Mouse (Mus musculus) Muller cell, postnatal 12 days (primary cell): ENCODE measurements around the gene Serping1.
A peak's percentile ranks its signal among the peaks of the same experiment; 100 is the strongest.
"Not testable (repeated sequence)": the region's sequence is repeated elsewhere in the genome, so short reads cannot be mapped to it uniquely, and the experiment has no call there.

Experiments used
- DNase-seq: peaks from one replicate; pipeline ENCODE4 v3.0.0-alpha.2; 2015; ENCODE audit errors: inconsistent ontology term

The Serping1 gene

DNA sequence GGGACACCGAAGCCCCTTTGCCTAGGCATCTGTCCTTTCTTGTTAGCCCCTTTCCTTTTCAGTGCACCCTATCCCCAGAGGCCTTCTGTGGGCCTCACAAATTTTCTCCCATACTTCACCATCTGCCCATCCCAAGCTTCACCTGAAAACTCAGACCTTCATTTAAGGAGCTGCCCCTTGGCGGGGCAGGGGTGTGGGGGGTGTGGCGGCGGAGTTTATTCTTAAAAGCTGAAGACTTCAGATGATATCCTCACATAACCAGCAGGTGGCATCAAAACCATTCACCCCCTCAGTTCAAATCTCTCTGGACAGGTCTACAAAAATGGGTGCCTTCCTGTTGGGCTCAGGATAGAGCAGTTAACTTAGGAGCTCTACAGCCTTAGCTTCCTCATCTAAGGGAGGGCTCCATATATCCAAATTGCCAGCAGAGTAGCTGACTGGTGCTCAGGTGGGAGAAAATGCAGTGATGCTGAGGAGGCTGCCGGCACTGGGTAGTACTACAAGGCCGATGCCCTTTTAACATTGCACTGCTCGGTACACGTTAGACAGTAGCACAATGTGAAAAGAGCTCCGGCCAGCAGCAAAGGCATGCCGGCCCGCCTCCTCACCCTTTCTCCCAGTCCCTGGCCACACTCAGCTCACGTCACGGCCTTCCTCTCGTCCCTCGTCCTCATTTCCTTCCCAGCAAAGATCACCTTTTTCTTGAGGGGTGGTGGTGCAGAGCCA, 34.5 kb downstream of the Serping1 start:
- DNase-seq, result no peak

DNA sequence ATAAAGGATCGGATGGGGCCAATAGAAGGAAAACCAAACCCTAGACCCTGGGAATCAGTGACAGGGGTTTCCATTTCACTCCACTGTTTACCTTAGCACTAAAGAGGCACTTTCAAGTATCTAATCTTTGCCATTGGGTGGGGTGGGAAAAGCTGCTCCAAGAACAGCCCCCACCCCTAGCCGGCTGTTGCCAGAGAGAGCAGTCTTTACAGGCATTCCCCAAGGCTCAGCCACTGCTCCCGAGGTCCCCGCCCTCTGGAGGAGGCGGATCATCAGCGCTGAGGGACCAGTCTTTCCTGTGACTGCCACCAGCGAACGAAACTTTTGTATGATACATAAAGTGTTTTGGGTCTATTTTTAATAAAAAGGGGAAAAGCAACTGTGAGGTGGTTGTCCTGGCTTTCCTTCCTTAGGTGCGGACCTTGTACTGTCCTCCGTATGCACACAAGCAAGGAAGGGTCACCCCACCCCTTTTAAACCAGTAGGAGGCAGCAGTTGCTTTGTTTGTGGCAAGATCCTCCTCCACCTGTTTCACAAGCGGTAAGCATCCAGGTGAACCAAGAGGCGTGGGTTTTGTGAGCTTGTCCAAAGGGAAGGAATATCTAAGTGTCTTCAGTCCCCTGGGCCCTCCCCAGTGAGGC, 36.9 kb downstream of the Serping1 start:
- no peak for DNase-seq

DNA sequence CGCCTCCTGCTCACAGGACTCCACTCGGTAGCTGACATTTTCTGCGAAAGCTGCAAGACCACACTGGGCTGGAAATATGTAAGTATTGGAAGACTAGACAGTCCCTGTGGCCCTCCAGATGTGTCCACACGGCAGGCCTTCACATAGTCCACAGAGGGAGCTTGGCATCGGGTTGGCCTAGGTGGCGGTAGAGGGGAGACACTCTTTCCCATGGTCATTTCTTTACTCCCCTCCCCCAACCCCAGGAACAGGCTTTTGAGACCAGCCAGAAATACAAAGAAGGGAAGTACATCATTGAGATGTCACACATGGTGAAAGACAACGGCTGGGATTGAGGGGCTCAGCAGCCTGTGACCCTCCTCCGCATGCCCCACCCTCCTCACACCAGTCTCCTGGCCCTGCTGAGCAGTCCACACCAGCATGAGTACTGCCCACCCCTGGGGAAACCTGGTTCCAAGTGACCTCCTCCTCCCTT, 37.8 kb downstream of the Serping1 start:
- DNase-seq, result peak; percentile 58

DNA sequence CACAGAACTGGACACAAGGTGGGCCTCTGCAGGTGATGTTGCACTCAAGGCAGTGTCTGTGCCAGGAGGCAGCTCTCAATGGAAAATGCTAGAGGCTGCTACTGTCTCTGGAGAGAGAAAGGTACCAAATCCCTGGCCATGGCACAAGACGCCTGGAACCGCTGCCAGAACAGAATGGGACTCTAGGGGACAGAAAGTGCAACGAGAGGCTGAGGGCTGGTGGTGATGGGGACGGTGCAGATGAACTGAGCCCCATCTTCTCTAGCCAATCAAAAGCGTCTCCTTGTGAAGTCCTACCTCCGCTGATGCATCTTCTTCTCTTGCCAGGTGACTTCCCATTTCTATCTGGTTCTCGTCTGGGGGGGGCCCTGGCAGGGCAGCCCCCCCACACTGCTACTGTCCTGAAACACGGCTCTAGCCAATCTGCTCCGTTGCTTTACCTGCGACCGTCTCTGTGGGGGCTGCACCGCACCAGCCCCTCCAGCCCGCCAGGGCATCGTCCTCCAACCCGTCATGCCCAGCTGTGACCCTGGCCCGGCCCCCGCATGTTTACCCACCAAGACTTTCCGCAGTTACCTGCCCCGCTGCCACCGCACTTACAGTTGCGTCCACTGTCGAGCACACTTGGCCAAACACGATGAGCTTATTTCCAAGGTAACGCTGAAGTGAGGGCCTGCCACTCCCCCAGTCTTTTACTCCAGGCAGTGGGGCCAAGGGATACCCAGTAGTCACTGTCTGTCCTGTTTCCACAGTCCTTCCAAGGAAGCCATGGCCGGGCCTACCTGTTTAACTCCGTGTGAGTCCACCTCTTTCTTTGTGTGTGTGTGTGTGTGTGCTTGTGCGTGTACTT, 38.7 kb downstream of the Serping1 start:
- DNase-seq, result no peak

DNA sequence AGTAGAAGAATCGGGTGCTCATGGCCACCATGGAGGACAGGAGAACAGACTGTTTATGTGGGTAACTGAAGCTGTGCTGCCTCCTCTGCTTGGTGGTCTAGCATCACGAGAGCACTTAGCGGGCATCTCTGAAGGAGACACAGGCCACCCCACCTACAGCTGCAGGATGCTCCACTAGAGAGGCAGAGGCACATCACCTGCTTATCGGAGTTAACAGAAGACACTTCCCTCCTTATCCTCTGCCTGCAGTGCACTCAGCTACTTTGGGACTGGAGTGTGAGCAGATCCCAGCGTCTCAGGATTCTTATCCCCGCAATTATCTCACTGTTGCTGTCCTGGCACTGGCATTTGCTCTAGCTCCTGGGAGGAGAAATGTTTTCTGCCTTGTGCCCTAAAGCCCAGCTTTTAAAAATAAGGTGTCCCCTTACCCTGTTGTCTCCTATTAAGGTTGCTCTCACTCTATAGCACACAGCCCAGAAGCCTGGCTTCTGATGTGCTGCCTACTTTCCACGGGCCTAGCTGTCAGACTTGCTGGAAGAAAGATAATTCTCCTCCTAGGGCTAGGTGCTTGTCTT, 39.8 kb downstream of the Serping1 start:
- no peak for DNase-seq

DNA sequence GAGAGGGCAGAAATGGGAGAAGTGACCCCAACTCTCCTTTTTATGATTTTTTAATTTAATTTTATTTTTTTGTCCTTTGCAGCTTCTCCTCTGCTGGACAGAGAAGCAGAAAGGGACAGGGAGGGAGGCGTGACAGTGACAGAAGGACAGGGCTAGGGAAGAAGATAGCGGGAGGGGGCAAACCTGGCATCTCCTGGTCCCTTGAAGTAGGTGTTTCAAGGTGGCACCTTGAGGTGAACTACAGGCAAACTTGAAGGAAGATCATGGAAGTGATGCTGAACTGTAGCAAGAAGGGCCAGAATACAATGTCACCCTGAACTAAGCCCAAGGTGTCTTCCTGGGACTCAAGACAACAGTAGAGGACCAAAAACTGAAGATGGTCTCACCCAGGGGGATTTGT, 40.3 kb downstream of the Serping1 start:
- no peak for DNase-seq

DNA sequence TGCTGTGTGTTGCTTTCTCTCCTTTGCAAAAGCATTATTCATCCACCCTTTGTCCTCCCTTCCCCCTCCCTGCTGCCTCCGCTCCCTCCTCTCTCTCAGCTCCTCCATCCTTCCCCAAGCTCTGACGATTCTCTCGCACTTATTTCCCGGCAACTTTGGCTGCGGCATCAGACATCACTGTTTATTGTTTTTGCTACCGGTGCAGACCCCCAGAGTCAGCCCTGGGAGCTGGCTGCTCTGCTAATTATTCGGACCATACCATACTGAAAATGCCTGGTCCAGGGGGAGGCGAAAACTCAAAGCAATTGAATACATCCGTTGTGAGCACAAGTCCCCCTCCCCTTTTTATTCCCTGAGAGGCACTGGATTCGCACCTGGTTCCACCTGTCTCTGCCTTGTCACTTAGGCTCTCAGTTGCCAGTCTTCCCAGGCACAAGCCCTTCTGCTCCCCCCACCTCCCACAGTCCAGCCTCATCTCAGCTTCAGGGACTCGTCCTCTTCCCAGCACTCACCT, 40.8 kb downstream of the Serping1 start:
- peak; percentile 49 for DNase-seq

DNA sequence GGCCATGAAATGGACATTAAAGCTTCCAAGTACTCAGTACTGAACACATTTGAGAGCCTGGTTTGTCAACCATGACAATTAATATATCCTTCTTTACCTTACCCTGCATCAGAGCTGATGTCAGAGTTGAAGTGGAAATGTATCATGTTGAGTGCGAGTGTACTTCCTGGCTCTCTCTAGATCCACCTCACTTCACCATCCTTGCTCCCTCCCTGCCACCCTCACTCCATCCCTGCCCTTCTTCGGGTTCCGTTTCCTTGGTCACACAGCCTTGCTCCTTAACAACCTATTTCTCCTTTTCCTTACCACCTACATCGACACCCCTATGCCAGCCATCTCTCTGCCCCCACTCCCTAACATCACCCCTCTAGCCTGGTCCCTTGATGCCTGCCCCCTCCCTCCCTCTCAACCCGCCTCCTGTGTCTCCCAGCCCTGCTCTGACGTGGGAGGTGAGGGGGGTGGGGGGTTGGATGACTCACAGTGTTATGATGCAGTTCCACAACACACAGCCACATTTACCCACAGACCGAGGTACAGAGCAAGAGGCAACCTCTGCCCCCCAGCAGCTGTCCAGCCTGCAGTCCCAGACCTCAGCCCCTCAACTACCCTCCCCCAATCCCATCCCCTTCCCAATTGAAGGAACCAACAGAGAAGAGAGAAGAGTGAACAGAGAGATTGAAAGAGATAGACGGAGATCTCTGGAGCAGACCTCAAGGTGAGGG, 41.5 kb downstream of the Serping1 start, which contains the start of gene Ypel4:
Gene Ypel4, plus strand, starts transcription at position 480 of the 722 bp plus-strand sequence.
- DNase-seq, result peak; percentile 95

DNA sequence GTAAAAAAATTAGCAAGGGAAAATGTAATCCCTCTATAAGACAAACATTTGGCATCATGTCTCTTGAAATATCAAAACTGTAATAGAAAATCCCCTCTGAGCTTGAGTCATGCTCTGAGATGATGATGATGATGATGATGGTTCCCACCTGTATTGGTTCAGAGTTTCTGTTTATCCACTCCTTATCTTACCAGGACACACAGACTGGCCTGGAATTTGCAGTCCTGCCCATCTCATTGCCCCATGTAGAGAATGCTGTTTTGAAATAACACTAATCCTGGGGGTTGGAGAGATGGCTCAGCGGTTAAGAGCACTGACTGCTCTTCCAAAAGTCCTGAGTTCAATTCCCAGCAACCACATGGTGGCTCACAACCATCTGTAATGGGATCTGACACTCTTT, 42.9 kb downstream of the Serping1 start:
- DNase-seq, result no peak

DNA sequence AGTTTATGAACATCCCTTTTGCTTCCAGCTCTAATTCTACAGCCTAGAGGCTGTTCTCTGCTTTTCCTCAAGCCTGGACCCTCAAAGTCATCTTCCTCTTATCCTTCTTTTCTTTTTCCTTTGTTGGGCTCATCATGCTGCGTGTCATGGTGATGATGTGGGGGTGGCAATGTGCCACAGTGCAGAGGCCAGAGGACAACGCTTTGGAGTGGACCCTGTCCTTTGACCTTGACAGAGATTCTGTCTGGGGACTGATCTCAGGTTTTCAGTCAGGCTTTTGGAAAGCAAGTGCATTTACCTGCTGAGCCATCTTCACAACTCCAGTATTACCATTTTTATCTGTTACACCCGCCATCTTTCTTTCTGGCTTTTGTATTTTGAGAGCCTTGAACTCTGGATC, 44.0 kb downstream of the Serping1 start:
- no peak for DNase-seq

DNA sequence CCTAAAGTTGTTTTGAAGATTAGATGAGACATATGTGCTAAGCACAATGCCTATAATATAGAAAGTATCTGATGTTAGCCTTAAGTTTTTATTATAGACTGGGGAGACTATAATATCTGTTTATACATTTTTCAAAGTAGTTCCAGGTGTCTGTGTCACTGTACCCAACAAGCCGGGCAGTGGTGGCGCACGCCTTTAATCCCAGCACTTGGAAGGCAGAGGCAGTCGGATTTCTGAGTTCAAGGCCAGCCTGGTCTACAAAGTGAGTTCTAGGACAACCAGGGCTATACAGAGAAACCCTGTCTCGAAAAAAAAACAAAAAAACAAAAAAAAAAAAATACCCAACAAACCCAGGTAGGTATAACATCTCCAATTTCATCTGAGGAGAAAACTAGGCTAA, 47.1 kb downstream of the Serping1 start:
- not testable (repeated sequence) for DNase-seq

DNA sequence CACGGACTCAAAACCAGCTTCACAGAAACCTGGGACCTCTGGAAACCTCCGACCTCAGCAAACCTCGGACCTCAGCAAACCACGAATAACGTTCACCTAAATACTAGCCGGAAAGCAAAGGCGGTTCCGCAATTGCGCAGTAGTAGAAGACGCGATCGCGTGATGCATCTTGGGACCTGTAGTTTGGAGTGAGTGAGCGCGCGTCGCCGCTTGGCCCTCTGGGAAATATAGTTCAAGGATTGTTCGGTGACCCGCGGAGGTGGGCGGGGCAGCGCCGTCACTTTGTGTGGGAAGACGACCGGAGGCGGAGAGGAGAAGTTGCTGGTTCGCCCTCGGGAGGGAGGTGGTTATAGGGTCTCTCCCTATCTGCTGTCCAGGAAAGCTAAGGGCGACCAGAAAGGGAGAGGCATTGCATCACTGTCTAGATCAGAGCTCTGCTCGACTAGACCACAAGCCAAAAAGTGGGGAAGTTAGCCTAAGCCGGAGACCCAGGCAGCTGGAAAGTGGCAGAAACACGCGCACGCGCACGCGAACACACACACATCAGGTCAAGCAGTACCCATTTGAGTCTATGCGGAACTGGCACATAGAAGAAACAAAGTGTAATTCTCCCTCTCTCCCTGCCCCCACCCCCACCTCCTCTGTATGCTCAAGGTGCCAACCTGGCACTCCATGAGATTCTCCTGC, 47.9 kb downstream of the Serping1 start, which contains the start of gene Clp1:
Gene Clp1, minus strand, starts transcription at position 179 of the 687 bp plus-strand sequence.
- peak; percentile 99 for DNase-seq

DNA sequence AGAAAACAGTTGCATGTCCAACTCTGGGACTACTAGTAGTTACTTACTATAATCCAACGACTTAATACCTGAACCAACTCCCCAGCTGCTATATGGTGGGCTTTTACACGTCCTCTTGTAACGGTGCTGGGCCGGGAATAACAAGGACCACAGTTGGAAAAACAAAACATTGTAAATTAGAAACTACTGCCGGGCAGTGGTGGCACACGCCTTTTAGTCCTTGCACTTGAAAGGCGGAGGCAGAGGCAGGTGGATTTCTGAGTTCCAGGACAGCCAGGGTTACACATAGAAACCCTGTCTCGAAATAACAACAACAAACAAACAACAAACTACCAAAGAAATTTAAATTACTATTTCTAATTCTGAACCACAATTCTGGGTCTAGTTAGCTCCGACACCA, 48.5 kb downstream of the Serping1 start:
- no peak for DNase-seq

DNA sequence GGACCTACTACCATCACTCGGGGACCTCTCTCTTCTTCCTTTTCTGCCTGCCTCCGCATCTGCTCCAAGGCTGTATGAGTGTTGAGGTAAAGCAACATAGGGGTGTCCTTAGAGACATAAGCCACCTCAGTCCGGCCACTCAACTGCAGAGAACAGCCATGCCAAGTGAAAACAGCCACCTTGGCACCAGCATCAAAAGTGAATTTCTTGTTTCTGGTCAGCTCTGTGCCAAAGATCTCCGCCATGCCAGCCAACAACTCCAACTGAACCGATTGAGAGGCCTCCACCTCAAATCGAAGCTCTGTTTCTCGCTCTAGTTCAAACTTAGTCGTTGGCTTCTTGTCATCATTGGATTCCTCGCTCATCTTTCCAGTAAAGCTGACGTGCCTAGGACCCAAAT, 49.5 kb downstream of the Serping1 start:
- DNase-seq, result no peak

DNA sequence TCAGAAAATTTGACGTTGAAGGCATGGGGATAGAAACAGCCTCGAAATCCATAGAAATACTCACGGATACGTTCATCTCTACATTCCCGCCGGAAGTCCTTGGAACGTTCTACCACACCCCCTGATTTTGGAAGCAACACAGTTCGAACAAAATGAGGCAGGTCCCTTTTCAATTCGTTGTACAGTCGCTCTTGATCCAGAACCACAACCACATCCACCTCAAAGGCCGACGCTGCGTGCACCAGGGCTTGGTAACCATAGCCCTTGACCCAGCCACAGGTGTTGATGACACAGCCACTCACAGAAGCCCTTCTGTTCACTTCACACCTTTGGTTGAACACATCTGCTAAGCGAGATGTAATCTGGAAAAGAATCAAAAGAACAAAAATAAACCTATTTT, 51.4 kb downstream of the Serping1 start:
- no peak for DNase-seq

DNA sequence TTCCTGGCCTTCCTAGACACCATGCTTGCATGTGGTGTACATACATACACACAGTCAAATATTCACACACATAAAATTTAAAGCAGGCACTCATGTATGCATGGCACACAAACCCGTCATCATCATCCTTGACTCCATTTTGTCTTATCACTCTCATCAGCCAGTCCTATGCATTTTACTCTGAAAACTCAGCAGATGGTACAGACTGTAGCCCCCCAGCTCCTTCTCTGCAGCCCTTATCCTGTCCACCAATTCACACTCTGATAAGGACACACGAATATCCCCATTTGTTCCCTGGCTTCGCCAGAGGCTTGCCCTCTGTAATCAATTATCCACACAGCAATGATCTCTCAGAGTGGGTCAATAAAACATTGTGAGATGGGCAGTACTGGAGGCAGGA, 54.1 kb downstream of the Serping1 start:
- DNase-seq, result no peak

DNA sequence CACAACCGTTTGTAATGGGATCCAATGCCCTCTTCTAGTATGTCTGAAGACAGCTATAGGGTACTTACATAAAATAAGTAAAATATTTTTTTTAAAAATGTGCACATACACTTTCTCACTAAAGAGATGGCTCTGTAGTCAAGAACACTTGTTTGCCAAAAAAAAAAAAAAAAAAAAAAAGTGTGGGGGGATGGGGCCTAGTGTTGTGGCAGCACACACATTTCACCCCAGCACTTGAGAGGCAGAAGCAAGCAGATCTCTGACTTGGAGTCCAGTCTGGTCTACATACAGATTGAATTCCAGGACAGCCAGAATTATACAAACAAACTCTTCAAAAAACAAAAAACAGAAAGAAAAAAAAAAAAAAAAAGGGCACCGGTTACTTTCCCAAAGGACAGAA, 54.5 kb downstream of the Serping1 start:
- DNase-seq, result no peak

DNA sequence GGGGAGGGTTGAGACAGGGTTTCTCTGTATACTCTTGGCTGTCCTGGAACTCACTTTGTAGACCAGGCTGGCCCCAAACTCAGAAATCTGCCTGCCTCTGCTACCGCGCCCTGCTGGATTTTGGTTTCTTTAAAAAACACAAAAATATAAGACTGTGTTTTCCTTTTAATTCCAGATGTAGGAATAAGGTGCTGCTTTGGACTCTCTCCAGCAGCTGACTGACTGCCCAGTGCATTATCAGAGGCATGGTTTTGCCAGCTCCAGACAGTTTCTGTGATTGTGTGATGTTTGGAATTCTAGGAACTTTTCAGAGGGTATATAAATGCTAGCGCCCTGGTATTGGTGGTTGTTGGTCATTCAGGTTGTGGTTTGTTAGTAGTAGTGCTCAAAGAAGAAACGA, 57.9 kb downstream of the Serping1 start:
- no peak for DNase-seq

DNA sequence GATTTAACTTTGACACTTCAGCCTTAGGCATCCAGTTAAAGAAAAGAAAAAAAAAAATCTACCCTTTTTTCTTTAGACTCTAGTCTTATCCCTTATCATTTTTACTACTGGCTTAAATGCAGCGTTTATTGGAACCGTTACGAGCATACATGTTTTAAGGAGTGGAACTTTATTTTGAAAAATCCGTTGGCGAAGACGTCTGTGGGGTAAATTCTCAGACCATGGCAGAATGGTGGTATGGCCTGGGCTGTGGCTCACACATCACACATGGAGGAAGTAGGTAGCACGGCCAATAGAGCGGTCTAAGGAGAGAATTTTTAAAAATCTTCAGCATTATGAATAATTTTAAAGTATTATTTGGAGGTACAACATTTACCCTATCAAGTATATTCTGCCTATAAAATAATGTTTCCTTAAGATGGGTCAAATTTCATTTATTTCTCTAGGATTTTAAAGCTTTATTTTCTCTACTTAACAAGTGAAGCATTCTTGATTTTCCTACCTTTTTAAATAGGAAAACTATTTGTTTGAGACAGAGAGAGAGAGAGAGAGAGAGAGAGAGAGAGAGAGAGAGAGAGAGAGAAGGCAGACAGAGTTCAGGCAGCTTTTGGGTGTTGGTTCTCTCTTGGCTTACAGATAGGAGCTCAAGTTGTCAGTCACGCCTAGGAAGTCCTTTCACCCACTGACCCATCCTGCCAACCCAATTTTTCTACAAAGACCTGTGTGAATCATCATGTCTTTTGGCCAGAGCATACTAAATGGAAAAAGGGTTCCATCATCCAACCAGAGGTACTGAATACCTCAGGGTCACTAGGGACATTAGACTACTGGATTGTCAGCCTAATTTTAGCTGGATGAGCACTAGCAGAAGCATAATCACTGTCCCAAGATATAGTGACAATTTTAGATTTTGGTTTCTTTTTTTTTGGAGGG, 58.6 kb downstream of the Serping1 start:
- peak; percentile 64 for DNase-seq
